In the genomic region with DNA sequence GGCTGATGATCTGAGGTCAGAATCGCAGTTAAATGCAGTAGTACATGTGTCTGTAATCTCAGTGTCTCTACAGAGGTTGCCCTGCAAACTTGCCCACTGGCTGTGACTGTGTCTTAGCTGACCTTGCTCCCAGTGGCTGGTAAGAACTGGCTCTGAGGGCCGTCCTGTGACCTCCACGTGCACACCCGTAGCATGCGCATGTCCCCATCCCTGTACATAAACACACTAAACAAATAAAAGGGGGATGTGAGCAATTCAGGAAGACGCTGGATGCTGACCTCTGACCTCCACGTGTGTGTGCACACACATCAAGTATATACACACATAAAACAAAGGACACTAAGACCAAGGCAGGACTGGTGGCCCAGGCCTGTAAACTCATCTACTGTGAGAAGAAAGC, we compare ENCODE assay signal across 24 mouse cellular contexts. TPM values are rescaled to one million over a fixed set of nuclear protein-coding genes. Genes with fewer than 3 reads are reported as not detected.
DNase-seq lines count a peak whose midpoint lies in the region; ATAC-seq and TF ChIP-seq lines count a peak whose summit lies in the region.
"Had no signal": no experiment of that assay in that cellular context is flagged by ENCODE, and none has a peak within 500 bp of the region (broad histone marks: within the 10 kb centered on the region; RNA-seq: fewer than 3 reads in every experiment).

No protein-coding gene starts in this region.

- no peaks in the 10 kb centered on the region for H3K36me3 ChIP-seq in heart, embryonic 13.5 days
- H3K36me3 ChIP-seq in liver, embryonic 13.5 days, result no peaks in the 10 kb centered on the region
- H3K36me3 ChIP-seq in embryonic facial prominence, embryonic 11.5 days (replicated peaks; ENCODE audit: control insufficient read depth, insufficient read depth, low read depth, low read length), result no peaks in the 10 kb centered on the region
- no peaks in the 10 kb centered on the region for H3K36me3 ChIP-seq in stomach, postnatal 0 days (ENCODE audit: control insufficient read depth, insufficient read depth, low read length)
- H3K36me3 ChIP-seq: embryonic facial prominence, embryonic 12.5 days; hindbrain, embryonic 13.5 days; limb, embryonic 13.5 days had no signal

- H3K4me3 ChIP-seq in heart, embryonic 13.5 days, result no peak overlapping the region
- no peak overlapping the region for H3K4me3 ChIP-seq in liver, embryonic 13.5 days (replicated peaks)
- no peak overlapping the region for H3K4me3 ChIP-seq in embryonic facial prominence, embryonic 11.5 days (ENCODE audit: low read depth, low read length)
- no peak overlapping the region for H3K4me3 ChIP-seq in stomach, postnatal 0 days (ENCODE audit: low read depth, low read length)
- H3K4me3 ChIP-seq: embryonic facial prominence, embryonic 12.5 days; hindbrain, embryonic 13.5 days; limb, embryonic 13.5 days; megakaryocyte, embryonic 14.5 days had no signal

- no peak for TF ChIP-seq EP300 in stomach, postnatal 0 days (optimal IDR thresholded peaks at IDR 0.05)

- intact Hi-C loops in gastrocnemius, postnatal 14 days (cut with DNase I; ENCODE audit: low total_unique reads), result loop anchor here (2.0 kb wide), 1 partner anchor 92 kb away; no protein-coding TSS in a partner anchor

- H3K4me1 ChIP-seq in heart, embryonic 13.5 days, result peaks cover 13% of the 10 kb centered on the region
- 0 out of 2 replicates have a peak, but pooled peaks cover 3% of the 10 kb centered on the region for H3K4me1 ChIP-seq in liver, embryonic 13.5 days (replicated peaks)
- no peaks in the 10 kb centered on the region for H3K4me1 ChIP-seq in embryonic facial prominence, embryonic 11.5 days (ENCODE audit: control insufficient read depth, insufficient read depth, low read length)
- H3K4me1 ChIP-seq in stomach, postnatal 0 days (replicated peaks; ENCODE audit: control insufficient read depth, insufficient read depth), result no peaks in the 10 kb centered on the region
- H3K4me1 ChIP-seq: embryonic facial prominence, embryonic 12.5 days; hindbrain, embryonic 13.5 days; limb, embryonic 13.5 days had no signal

- TF ChIP-seq CTCF in stomach, postnatal 0 days (IDR thresholded peaks at IDR 0.05; ENCODE audit: low read depth), result no peak

- no peak for ATAC-seq in heart, embryonic 13.5 days (ENCODE audit: extremely low read depth, insufficient number of reproducible peaks, low FRiP score, low TSS enrichment)
- 0 out of 2 replicates have a peak, but pooled peaks have one; percentile 46 for ATAC-seq in liver, embryonic 13.5 days (ENCODE audit: low read depth)
- ATAC-seq in embryonic facial prominence, embryonic 11.5 days (replicated peaks; ENCODE audit: insufficient number of reproducible peaks, low FRiP score, low TSS enrichment, low read depth), result no peak
- peak; percentile 66 for ATAC-seq in stomach, postnatal 0 days (ENCODE audit: low FRiP score, low TSS enrichment)
- ATAC-seq: forebrain, embryonic 14.5 days; inflammation-experienced regulatory T-cells, adult 6 months; midbrain, embryonic 16.5 days had no signal

- no peaks in the 10 kb centered on the region for H3K9me3 ChIP-seq in heart, embryonic 13.5 days
- no peaks in the 10 kb centered on the region for H3K9me3 ChIP-seq in liver, embryonic 13.5 days (replicated peaks)
- H3K9me3 ChIP-seq in embryonic facial prominence, embryonic 11.5 days (replicated peaks; ENCODE audit: control insufficient read depth, low read length), result no peaks in the 10 kb centered on the region
- H3K9me3 ChIP-seq in stomach, postnatal 0 days (ENCODE audit: control insufficient read depth, low read length), result no peaks in the 10 kb centered on the region
- H3K9me3 ChIP-seq: embryonic facial prominence, embryonic 12.5 days; hindbrain, embryonic 13.5 days; limb, embryonic 13.5 days; megakaryocyte, embryonic 14.5 days had no signal

- no peak overlapping the region for H3K27ac ChIP-seq in heart, embryonic 13.5 days (replicated peaks)
- H3K27ac ChIP-seq in liver, embryonic 13.5 days, result no peak overlapping the region
- no peak overlapping the region for H3K27ac ChIP-seq in embryonic facial prominence, embryonic 11.5 days (replicated peaks; ENCODE audit: low read depth, low read length)
- H3K27ac ChIP-seq in stomach, postnatal 0 days (replicated peaks), result no peak overlapping the region
- H3K27ac ChIP-seq: embryonic facial prominence, embryonic 12.5 days; hindbrain, embryonic 13.5 days; limb, embryonic 13.5 days had no signal

- 0 out of 2 replicates have a peak overlapping the region, but pooled peaks have one; percentile 10 for H3K9ac ChIP-seq in heart, embryonic 13.5 days
- H3K9ac ChIP-seq in liver, embryonic 13.5 days, result no peak overlapping the region
- no peak overlapping the region for H3K9ac ChIP-seq in embryonic facial prominence, embryonic 11.5 days (replicated peaks; ENCODE audit: low read length)
- H3K9ac ChIP-seq in stomach, postnatal 0 days (ENCODE audit: low read length), result no peak overlapping the region
- H3K9ac ChIP-seq: embryonic facial prominence, embryonic 12.5 days; hindbrain, embryonic 13.5 days; limb, embryonic 13.5 days had no signal

- no peak for DNase-seq in heart, adult 18-20 months
- no peak for DNase-seq in liver, embryonic 13.5 days
- no peak for DNase-seq in liver
- DNase-seq in embryonic facial prominence, embryonic 11.5 days (ENCODE audit: low spot score), result peak; percentile 13
- peak; percentile 47 for DNase-seq in stomach, postnatal 0 days (ENCODE audit: low spot score)
- DNase-seq in embryo, embryonic 9.5 days (ENCODE audit: extremely low spot score), result no peak
- DNase-seq in gastrocnemius, postnatal 14 days, result no peak
- DNase-seq: cerebellum, adult 18-20 months; gastrocnemius, postnatal 25 days; kidney, postnatal 36 days; layer of hippocampus, adult 9-11 months; right cerebral cortex, postnatal 14 days; spleen, adult 18-20 months; thymus, adult 18-20 months; thymus, postnatal 4 days had no signal

- 65% methylated on average over 7 of the region's 7 CpGs for WGBS in heart, embryonic 13.5 days
- WGBS in liver, embryonic 13.5 days (ENCODE audit: insufficient replicate concordance), result 66% methylated on average over 7 of the region's 7 CpGs
- 55% methylated on average over 7 of the region's 7 CpGs for WGBS in embryonic facial prominence, embryonic 11.5 days
- WGBS in stomach, postnatal 0 days, result 52% methylated on average over 7 of the region's 7 CpGs

- no peaks in the 10 kb centered on the region for H3K27me3 ChIP-seq in heart, embryonic 13.5 days (replicated peaks)
- H3K27me3 ChIP-seq in liver, embryonic 13.5 days, result no peaks in the 10 kb centered on the region
- no peaks in the 10 kb centered on the region for H3K27me3 ChIP-seq in embryonic facial prominence, embryonic 11.5 days (ENCODE audit: control insufficient read depth, insufficient read depth, low read length)
- H3K27me3 ChIP-seq in stomach, postnatal 0 days (ENCODE audit: control insufficient read depth, insufficient read depth, low read length), result no peaks in the 10 kb centered on the region
- H3K27me3 ChIP-seq: embryonic facial prominence, embryonic 12.5 days; hindbrain, embryonic 13.5 days; limb, embryonic 13.5 days; megakaryocyte, embryonic 14.5 days had no signal

- H3K4me2 ChIP-seq in heart, embryonic 13.5 days, result no peak overlapping the region
- H3K4me2 ChIP-seq in liver, embryonic 13.5 days, result no peak overlapping the region
- H3K4me2 ChIP-seq in embryonic facial prominence, embryonic 11.5 days (ENCODE audit: low read depth, low read length), result no peak overlapping the region
- no peak overlapping the region for H3K4me2 ChIP-seq in stomach, postnatal 0 days (replicated peaks; ENCODE audit: low read depth)
- H3K4me2 ChIP-seq: embryonic facial prominence, embryonic 12.5 days; heart, embryonic 11.5 days; hindbrain, embryonic 13.5 days; limb, embryonic 13.5 days had no signal

RNA-seq across cellular contexts. Expression of gene Zmynd8, which starts 14.3 kb away (rescaled TPM):
- 41.5 and 42.4 TPM in 2 replicates for polyA plus RNA-seq in heart, embryonic 13.5 days (2015; fragmentation: Nextera tagmentation; extraction: Ambion mirVana)
- 10 to 100 TPM; 41.2 to 44.8 TPM for total RNA-seq in heart, adult 18-20 months (2021)
- 26.5 and 28.3 TPM in 2 replicates for polyA plus RNA-seq in liver, embryonic 13.5 days (2015; fragmentation: Nextera tagmentation; extraction: Ambion mirVana)
- polyA plus RNA-seq in embryonic facial prominence, embryonic 11.5 days (2014; fragmentation: Nextera tagmentation; extraction: Ambion mirVana), result 36.1 and 36.8 TPM in 2 replicates
- polyA plus RNA-seq in stomach, postnatal 0 days (2015; fragmentation: Nextera tagmentation; extraction: Ambion mirVana), result 24.3 and 29.7 TPM in 2 replicates
- 10 to 100 TPM; 20.7 to 22.0 TPM for total RNA-seq in gastrocnemius, postnatal 14 days (2021)

Comparison
In these comparisons a context has a peak if more than half of its experiments do, and no peak if none do; other contexts are left out.
1. ATAC-seq: peak in liver, embryonic 13.5 days (single experiment) and stomach, postnatal 0 days (single experiment); none in heart, embryonic 13.5 days (single experiment) and embryonic facial prominence, embryonic 11.5 days (single experiment).
2. DNase-seq: peak in embryonic facial prominence, embryonic 11.5 days (single experiment) and stomach, postnatal 0 days (single experiment); none in heart, adult 18-20 months (0 of 2), liver, embryonic 13.5 days (single experiment), liver (single experiment), embryo, embryonic 9.5 days (single experiment) and gastrocnemius, postnatal 14 days (single experiment).